Comparison of ENCODE assay signal across 13 mouse cellular contexts in genomic region chr4:57021288-57021687, GRCm38 (mm10). TPM values are rescaled to one million over a fixed set of nuclear protein-coding genes. Genes with fewer than 3 reads are reported as not detected.
DNase-seq lines count a peak whose midpoint lies in the region; TF ChIP-seq lines count a peak whose summit lies in the region.
"Had no signal": no experiment of that assay in that cellular context is flagged by ENCODE, and none has a peak within 500 bp of the region (broad histone marks: within the 10 kb centered on the region; RNA-seq: fewer than 3 reads in every experiment).

No protein-coding gene starts in this region.

- no peak overlapping the region for H3K9ac ChIP-seq in ES-Bruce4 (ENCODE audit: low read depth, poor library complexity, severe bottlenecking)
- H3K9ac ChIP-seq: forebrain, embryonic 12.5 days; limb, embryonic 15.5 days had no signal

- no peaks in the 10 kb centered on the region for H3K9me3 ChIP-seq in ES-Bruce4 (replicated peaks; ENCODE audit: control insufficient read depth, insufficient read depth, low read length, poor library complexity, severe bottlenecking)
- H3K9me3 ChIP-seq in embryonic facial prominence, embryonic 10.5 days, result no peaks in the 10 kb centered on the region
- H3K9me3 ChIP-seq: forebrain, embryonic 12.5 days; limb, embryonic 15.5 days had no signal

- H3K36me3 ChIP-seq in ES-Bruce4 (ENCODE audit: control insufficient read depth, insufficient read depth, low read length, poor library complexity, severe bottlenecking), result no peaks in the 10 kb centered on the region
- H3K36me3 ChIP-seq in embryonic facial prominence, embryonic 10.5 days (replicated peaks), result no peaks in the 10 kb centered on the region
- H3K36me3 ChIP-seq: forebrain, embryonic 12.5 days; limb, embryonic 15.5 days had no signal

- no peaks in the 10 kb centered on the region for H3K4me1 ChIP-seq in ES-Bruce4 (ENCODE audit: control insufficient read depth, insufficient read depth, low read length)
- 0 out of 2 replicates have a peak, but pooled peaks cover 2% of the 10 kb centered on the region for H3K4me1 ChIP-seq in embryonic facial prominence, embryonic 10.5 days
- H3K4me1 ChIP-seq: forebrain, embryonic 12.5 days had no signal

- peak; percentile 17 for TF ChIP-seq CTCF in left cerebral cortex, adult 2 months (IDR thresholded peaks at IDR 0.05)
- peak; percentile 59 for TF ChIP-seq CTCF in ES-Bruce4 (IDR thresholded peaks at IDR 0.05; ENCODE audit: low read depth, low read length)

- no peak overlapping the region for H3K27ac ChIP-seq in left cerebral cortex, adult 2 months
- no peak overlapping the region for H3K27ac ChIP-seq in ES-Bruce4 (ENCODE audit: insufficient read depth, low read length)
- H3K27ac ChIP-seq in embryonic facial prominence, embryonic 10.5 days (replicated peaks), result no peak overlapping the region
- H3K27ac ChIP-seq: forebrain, embryonic 12.5 days; limb, embryonic 15.5 days had no signal

- H3K4me3 ChIP-seq in left cerebral cortex, adult 2 months, result no peak overlapping the region
- H3K4me3 ChIP-seq in ES-Bruce4 (ENCODE audit: low read depth, low read length), result no peak overlapping the region
- H3K4me3 ChIP-seq in embryonic facial prominence, embryonic 10.5 days, result no peak overlapping the region
- H3K4me3 ChIP-seq: forebrain, embryonic 12.5 days; limb, embryonic 15.5 days had no signal

- intact Hi-C loops in left cerebral cortex, adult 2 months (cut with DNase I), result no loop called here
- intact Hi-C loops in left cerebral cortex, postnatal 10 days (cut with DNase I), result no loop called here
- intact Hi-C loops in heart, postnatal 10 days (cut with DNase I), result no loop called here

- no peak for TF ChIP-seq POLR2A in ES-Bruce4 (IDR thresholded peaks at IDR 0.05; ENCODE audit: insufficient read depth, low read length)

- H3K27me3 ChIP-seq in ES-Bruce4 (ENCODE audit: control insufficient read depth, insufficient read depth, low read length, poor library complexity, severe bottlenecking), result no peaks in the 10 kb centered on the region
- peaks cover 6% of the 10 kb centered on the region for H3K27me3 ChIP-seq in embryonic facial prominence, embryonic 10.5 days (replicated peaks; ENCODE audit: low read depth, poor library complexity, severe bottlenecking)
- H3K27me3 ChIP-seq: limb, embryonic 15.5 days had no signal

- TF ChIP-seq EP300 in ES-Bruce4 (IDR thresholded peaks at IDR 0.05; ENCODE audit: insufficient read depth, low read depth, low read length), result no peak

- WGBS in embryonic facial prominence, embryonic 10.5 days, result 83% methylated on average over 3 of the region's 3 CpGs

- no peak for DNase-seq in left cerebral cortex, adult 2 months (ENCODE audit: extremely low spot score in 1 of 2, low spot score in 2 of 2)
- no peak for DNase-seq in left cerebral cortex, postnatal 10 days (ENCODE audit: extremely low spot score in 1 of 2, low spot score in 2 of 2)
- peak; percentile 31 for DNase-seq in A20 (ENCODE audit: low read depth, low spot score)
- DNase-seq in embryonic facial prominence, embryonic 10.5 days (ENCODE audit: low spot score), result peak; percentile 31
- no peak for DNase-seq in heart, postnatal 10 days
- no peak for DNase-seq in gastrocnemius, postnatal 25 days
- DNase-seq: gastrocnemius, postnatal 36 days; heart, postnatal 4 days; right cerebral cortex, adult 18-20 months; thymus, postnatal 4 days had no signal

RNA-seq across cellular contexts. Expression of gene Frrs1l, which starts 31.1 kb away (rescaled TPM):
- 100 to 1,000 TPM; 204 to 212 TPM for total RNA-seq in left cerebral cortex, adult 2 months (2021)
- 100 to 1,000 TPM; 107 to 121 TPM for total RNA-seq in left cerebral cortex, postnatal 10 days (2021)
- 1.0 and 1.4 TPM in 2 replicates for polyA plus RNA-seq in ES-Bruce4 (2011; ENCODE audit: insufficient read depth, insufficient read length, low read depth, missing spikeins)
- 0.80 and 1.4 TPM in 2 replicates for polyA plus RNA-seq in embryonic facial prominence, embryonic 10.5 days (2016; fragmentation: Nextera tagmentation; extraction: Ambion mirVana)
- under 1 TPM in 1 of 2 experiments, not detected in 1; 0.05 TPM for total RNA-seq in heart, postnatal 10 days (2021)
- total RNA-seq in gastrocnemius, postnatal 25 days (2021), result not detected
- total RNA-seq: gastrocnemius, postnatal 36 days had no signal

Comparison
In these comparisons a context has a peak if more than half of its experiments do, and no peak if none do; other contexts are left out.
1. DNase-seq: peak in A20 (single experiment) and embryonic facial prominence, embryonic 10.5 days (single experiment); none in left cerebral cortex, adult 2 months (0 of 2), left cerebral cortex, postnatal 10 days (0 of 2), heart, postnatal 10 days (0 of 2) and gastrocnemius, postnatal 25 days (single experiment).
2. RNA of gene Frrs1l, which starts 31.1 kb away (total RNA-seq): 204 to 212 TPM in left cerebral cortex, adult 2 months and 107 to 121 TPM in left cerebral cortex, postnatal 10 days; 0.05 TPM in heart, postnatal 10 days and not detected in gastrocnemius, postnatal 25 days; every median in the first group is over 100 times any median in the second.